Mouse (Mus musculus): ENCODE data around the gene Vmn1r32.

Vmn1r32 gene

GRCm38 (mm10) chr6:66559996-66560395, at the start of gene Vmn1r32:
Gene Vmn1r32, minus strand, starts transcription at chr6:66560096.
- in situ Hi-C loops (cut with MboI, MseI), result no loop called here

GRCm38 (mm10) chr6:66595804-66596203, 35.9 kb upstream of the Vmn1r32 start:
- in situ Hi-C loops (cut with MboI, MseI), result no loop called here

DNA sequence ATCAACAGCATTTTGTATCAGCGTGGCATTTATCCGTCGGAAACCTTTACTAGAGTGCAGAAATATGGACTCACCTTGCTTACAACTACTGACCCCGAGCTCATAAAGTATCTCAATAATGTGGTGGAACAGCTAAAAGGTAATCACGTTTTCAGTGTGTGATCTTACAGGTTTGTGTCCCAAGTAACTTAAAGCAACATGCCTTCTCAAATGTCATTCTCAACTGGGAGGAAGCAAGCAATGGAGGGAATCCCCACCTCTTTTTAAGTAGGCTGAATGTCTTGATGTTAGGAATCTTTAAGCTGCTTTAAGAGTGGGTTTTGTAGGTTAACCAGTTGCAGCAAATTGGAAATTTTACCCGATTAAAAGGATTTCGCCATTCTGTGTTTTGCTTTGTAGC, 23.9 kb downstream of the Vmn1r32 start:
- in situ Hi-C loops (cut with MboI, MseI), result no loop called here

DNA sequence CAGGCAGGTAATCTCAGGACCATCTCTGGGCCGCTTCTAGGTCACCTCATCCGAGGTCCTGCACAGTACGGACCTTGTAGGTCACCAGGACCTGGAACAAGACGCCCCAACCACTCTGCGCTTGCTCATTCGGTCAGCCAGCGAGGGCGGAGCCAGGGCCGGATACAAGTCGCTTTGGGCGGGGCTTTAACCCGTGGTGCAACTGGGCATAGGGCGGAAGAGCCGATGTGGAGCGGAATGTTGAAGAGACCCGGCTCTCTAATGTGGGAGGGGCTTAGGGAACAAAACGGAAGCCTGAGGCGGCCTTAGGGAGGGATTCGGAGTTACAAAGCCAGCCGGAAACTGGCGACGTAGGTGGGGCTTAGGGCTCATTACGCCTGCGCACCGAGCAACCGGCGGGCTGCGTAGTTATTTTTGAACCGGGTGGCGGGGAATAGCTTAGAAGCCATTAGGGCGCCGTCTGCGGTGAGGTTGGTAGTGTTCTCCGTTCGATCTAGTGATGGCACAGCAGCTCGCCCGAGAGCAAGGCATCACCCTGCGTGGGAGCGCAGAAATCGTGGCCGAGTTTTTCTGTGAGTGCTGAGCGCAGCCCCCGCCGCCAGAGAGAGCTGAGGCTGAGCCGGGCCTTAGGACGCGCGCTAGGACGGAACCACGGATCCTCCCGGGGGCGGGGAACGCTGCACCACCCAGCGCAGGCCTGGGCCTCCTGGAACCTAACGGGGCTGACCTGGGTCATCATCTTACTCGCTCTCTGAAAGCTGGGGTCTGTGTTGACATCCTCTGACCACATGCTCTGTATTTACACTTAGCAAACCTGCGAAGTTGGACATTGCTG, 24.7 kb downstream of the Vmn1r32 start, which contains the start of gene Mad2l1:
Mad2l1 (plus strand) TSS at position 363 of the 835 bp plus-strand sequence.
- in situ Hi-C loops (cut with MboI, MseI), result no loop called here

DNA sequence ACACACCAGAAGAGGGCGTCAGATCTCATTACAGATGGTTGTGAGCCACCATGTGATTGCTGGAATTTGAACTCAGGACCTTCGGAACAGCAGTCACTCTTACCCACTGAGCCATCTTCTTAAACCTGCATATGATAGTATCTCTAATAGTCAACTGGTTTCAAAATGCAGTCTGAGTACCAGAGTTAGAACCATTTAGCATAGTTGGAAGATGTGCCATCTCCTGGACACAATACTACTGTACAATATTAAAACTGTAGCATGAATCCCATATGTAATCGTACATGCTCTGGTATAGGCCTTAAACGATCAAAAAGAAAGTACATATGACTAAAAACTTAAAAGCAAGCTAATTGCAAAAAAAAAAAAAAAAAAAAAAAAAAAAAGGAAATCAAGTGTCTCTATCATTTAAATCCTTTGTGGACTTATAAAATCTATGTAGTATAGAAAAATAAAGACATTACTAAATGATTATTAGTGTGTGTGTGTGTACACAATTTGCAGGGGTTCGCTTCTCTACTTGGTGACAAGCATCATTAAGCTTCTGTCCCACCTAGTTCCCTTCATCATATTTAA, 25.4 kb downstream of the Vmn1r32 start:
- in situ Hi-C loops (cut with MboI, MseI), result no loop called here

- in situ Hi-C loops (cut with MboI, MseI), result no loop called here
These were observed 26.7 kb downstream of the Vmn1r32 start for GRCm38 (mm10) chr6:66533241-66533640.

DNA sequence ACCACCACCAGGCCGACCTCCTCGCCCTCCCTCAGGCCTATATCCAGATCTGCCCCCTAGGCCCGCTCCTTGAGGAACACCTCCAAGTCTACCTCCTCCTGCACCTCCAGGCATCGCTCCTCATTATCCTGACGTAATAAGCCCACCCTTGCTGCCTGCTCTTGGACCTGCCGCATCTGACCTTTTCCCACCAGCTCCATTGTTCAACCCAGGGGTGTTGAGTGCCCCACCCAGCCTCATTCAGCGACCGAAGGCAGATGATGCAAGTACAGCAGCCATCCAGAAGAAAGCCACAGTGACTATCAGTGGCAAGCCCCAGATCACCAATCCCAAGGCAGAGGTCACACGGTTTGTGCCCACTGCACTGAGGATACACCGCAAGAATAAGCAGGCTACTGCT, 31.5 kb downstream of the Vmn1r32 start:
- in situ Hi-C loops (cut with MboI, MseI), result loop anchor here (5.0 kb wide), 2 partner anchors 861 to 1401 kb away; no protein-coding TSS in a partner anchor

- in situ Hi-C loops (cut with MboI, MseI), result no loop called here
These were observed 43.5 kb downstream of the Vmn1r32 start for GRCm38 (mm10) chr6:66516368-66516767.
